Mouse (Mus musculus): ENCODE data around the gene Gm21518. TPM values are rescaled to one million over a fixed set of nuclear protein-coding genes. Genes with fewer than 3 reads are reported as not detected.
"Not testable (repeated sequence)": the region's sequence is repeated elsewhere in the genome, so short reads cannot be mapped to it uniquely, and the experiment has no call there.

The Gm21518 gene
- not detected for total RNA-seq (2022)

- not testable (repeated sequence) for DNase-seq (ENCODE audit: low spot score in 2 of 2)
Observed at GRCm38 (mm10) chrY:62190566-62190965, at the start of gene Gm21518. TSS of gene Gm21518 (plus strand) at chrY:62190866.

Data from layer of hippocampus, adult 8-10 months (tissue).